Mouse (Mus musculus) left cerebral cortex, postnatal 14 days (tissue): Measurements from ENCODE around the gene Zfp119a. TPM values are rescaled to one million over a fixed set of nuclear protein-coding genes. Genes with fewer than 3 reads are reported as not detected.
"Not testable (repeated sequence)": the region's sequence is repeated elsewhere in the genome, so short reads cannot be mapped to it uniquely, and the experiment has no call there.

ENCODE experiments used
- DNase-seq, 2 experiments: peaks; one replicate each; pipeline ENCODE4 v3.0.0; 2021 to 2022; ENCODE audit warnings: low spot score in 2 of 2, mixed read lengths in 1 of 2
- intact Hi-C: fragments of 180-260 bp; cut with DNase I; formaldehyde crosslinking; loops from one replicate; pipeline ENCODE4 v1.15.1; 2025
- long read RNA-seq, 2 experiments: library from polyadenylated mRNA; stranded (forward); transcript quantifications; one replicate each; pipeline ENCODE4 v2.0.0; 2021
- total RNA-seq, 2 experiments: library from RNA; stranded (reverse); gene quantifications; 2 replicates each; pipeline ENCODE4 v1.2.3; 2021

Zfp119a gene
- 1 to 10 TPM; 6.7 to 9.1 TPM for total RNA-seq
- long read RNA-seq, experiment 1, partial matches to known transcripts = 0 of 4 reads
- long read RNA-seq, experiment 1, other reads (novel, unspliced or antisense) = 1 of 4 reads
- long read RNA-seq, experiment 2, partial matches to known transcripts = 0 of 6 reads
- long read RNA-seq, experiment 2, other reads (novel, unspliced or antisense) = 2 of 6 reads

GRCm38 (mm10) chr17:55878636-55879369 is at the start of gene Zfp119a:
Gene Zfp119a (minus strand): TSS chr17:55878930.
- intact Hi-C loops = not testable (repeated sequence)
- DNase-seq = peak; percentile 81 to 87

- no peak for DNase-seq
- intact Hi-C loops = no loop called here
Observed at GRCm38 (mm10) chr17:55906669-55907068, 27.9 kb upstream of the Zfp119a start.

GRCm38 (mm10) chr17:55904131-55904530 is 25.4 kb upstream of the Zfp119a start:
- intact Hi-C loops = no loop called here
- DNase-seq = no peak

- DNase-seq = no peak
- intact Hi-C loops = no loop called here
Observed at GRCm38 (mm10) chr17:55903687-55904086, 25.0 kb upstream of the Zfp119a start.

- no peak for DNase-seq
- intact Hi-C loops = no loop called here
Observed at GRCm38 (mm10) chr17:55903087-55903486, 24.4 kb upstream of the Zfp119a start.

GRCm38 (mm10) chr17:55892406-55892955 is 13.8 kb upstream of the Zfp119a start:
- peak; percentile 15 to 16 for DNase-seq

GRCm38 (mm10) chr17:55884912-55885311 is 6.2 kb upstream of the Zfp119a start:
- intact Hi-C loops = loop anchor here (5.0 kb wide), 1 partner anchor 173 kb away; the partner anchor contains the start of gene Pot1b
- DNase-seq = no peak

More at GRCm38 (mm10) chr17:55892406-55892955, 13.8 kb upstream of the Zfp119a start:
- intact Hi-C loops = loop anchor here (5.0 kb wide), 1 partner anchor 55 kb away; the partner anchor contains the start of gene Zfp119b

GRCm38 (mm10) chr17:55883631-55884030 is 4.9 kb upstream of the Zfp119a start:
- intact Hi-C loops = no loop called here
- DNase-seq = no peak

- intact Hi-C loops, DNase-seq: not testable (repeated sequence)
Observed at GRCm38 (mm10) chr17:55878282-55878635, 471 bp downstream of the Zfp119a start.

GRCm38 (mm10) chr17:55877184-55877583 is 1.5 kb downstream of the Zfp119a start:
- DNase-seq = no peak
- intact Hi-C loops = no loop called here

- intact Hi-C loops = no loop called here
- no peak for DNase-seq
Observed at GRCm38 (mm10) chr17:55843067-55843466, 35.7 kb downstream of the Zfp119a start.

- DNase-seq = no peak
- intact Hi-C loops = no loop called here
Observed at GRCm38 (mm10) chr17:55821566-55821965, 57.2 kb downstream of the Zfp119a start.

- intact Hi-C loops = no loop called here
- no peak for DNase-seq
Observed at GRCm38 (mm10) chr17:55816853-55817252, 61.9 kb downstream of the Zfp119a start.

Other genes starting within 250 kb of the Zfp119a start
- gene Pot1b, start 166.3 kb downstream of the Zfp119a start, total RNA-seq = 1 to 10 TPM; 5.9 to 6.4 TPM
- gene Adgre4, start 128.9 kb downstream of the Zfp119a start, total RNA-seq = not detected
- 1 to 10 TPM; 6.1 TPM for gene Zfp959, start 13.2 kb upstream of the Zfp119a start, total RNA-seq
- 1 to 10 TPM; 2.9 to 3.6 TPM for gene Zfp119b, start 70.6 kb upstream of the Zfp119a start, total RNA-seq
- 1 to 10 TPM; 2.0 to 3.3 TPM for gene Ebi3, start 73.7 kb upstream of the Zfp119a start, total RNA-seq
- gene Yju2, start 80.2 kb upstream of the Zfp119a start, total RNA-seq = 10 to 100 TPM; 14.2 to 15.0 TPM
- 10 to 100 TPM; 34.3 to 39.5 TPM for gene Shd, start 91.5 kb upstream of the Zfp119a start, total RNA-seq
- gene Fsd1, start 107.6 kb upstream of the Zfp119a start, total RNA-seq = 10 to 100 TPM; 89.9 to 97.3 TPM
- 1 to 10 TPM; 4.4 to 4.7 TPM for gene Stap2, start 126.7 kb upstream of the Zfp119a start, total RNA-seq
- gene Mpnd, start 126.8 kb upstream of the Zfp119a start, total RNA-seq = 100 to 1,000 TPM; 102 to 120 TPM
- gene Sh3gl1, start 157.7 kb upstream of the Zfp119a start, total RNA-seq = 10 to 100 TPM; 51.4 to 57.8 TPM
- 1 to 10 TPM; 2.5 to 4.0 TPM for gene Chaf1a, start 161.5 kb upstream of the Zfp119a start, total RNA-seq
- 10 to 100 TPM; 74.4 to 89.6 TPM for gene Ubxn6, start 196.1 kb upstream of the Zfp119a start, total RNA-seq
- gene Hdgfl2, start 200.7 kb upstream of the Zfp119a start, total RNA-seq = 10 to 100 TPM; 97.6 to 97.9 TPM
- gene Plin4, start 230.9 kb upstream of the Zfp119a start, total RNA-seq = 1 to 10 TPM in 1 of 2 experiments, under 1 TPM in 1; 0.36 to 1.1 TPM
- 1 to 10 TPM in 1 of 2 experiments, under 1 TPM in 1; 0.46 to 1.1 TPM for gene Plin5, start 238.7 kb upstream of the Zfp119a start, total RNA-seq
- 1 to 10 TPM; 1.2 to 2.8 TPM for gene Lrg1, start 243.1 kb upstream of the Zfp119a start, total RNA-seq